Mouse (Mus musculus) embryonic facial prominence, embryonic 11.5 days (tissue): ENCODE measurements around the gene Msx1. TPM values are rescaled to one million over a fixed set of nuclear protein-coding genes. Genes with fewer than 3 reads are reported as not detected.
A peak's percentile ranks its signal among the peaks of the same experiment; 100 is the strongest.

Experiments
- ATAC-seq: fragments of 200-750 bp; cut with Nextera tagmentation; replicated peaks from 2 replicates; pipeline ENCODE4 v1.8.0; 2017; ENCODE audit warnings: low read depth; ENCODE audit not compliant: insufficient number of reproducible peaks, low FRiP score, low TSS enrichment
- DNase-seq: peaks from one replicate; pipeline ENCODE4 v3.0.0-alpha.2; 2015; ENCODE audit warnings: low spot score
- H3K27ac ChIP-seq: fragments of 300-500 bp; sonication (generic); replicated peaks from 2 replicates; pipeline ENCODE4 v1.5.1; 2014; ENCODE audit warnings: mild to moderate bottlenecking, low read depth, low read length, control low read depth
- H3K27me3 ChIP-seq: fragments of 300-500 bp; sonication (generic); 2 replicates; pipeline ENCODE4 v1.6.1; 2014; ENCODE audit warnings: mild to moderate bottlenecking, low read length, moderate library complexity, mixed read lengths; ENCODE audit not compliant: control insufficient read depth, insufficient read depth
- H3K36me3 ChIP-seq: fragments of 300-500 bp; sonication (generic); replicated peaks from 2 replicates; pipeline ENCODE4 v1.6.1; 2014; ENCODE audit warnings: low read depth, mild to moderate bottlenecking, low read length, moderate library complexity, mixed read lengths; ENCODE audit not compliant: control insufficient read depth, insufficient read depth
- H3K4me1 ChIP-seq: fragments of 300-500 bp; sonication (generic); 2 replicates; pipeline ENCODE4 v1.6.1; 2014; ENCODE audit warnings: low read length, mixed read lengths; ENCODE audit not compliant: control insufficient read depth, insufficient read depth
- H3K4me2 ChIP-seq: fragments of 300-500 bp; sonication (generic); 2 replicates; pipeline ENCODE4 v1.6.1; 2014; ENCODE audit warnings: low read depth, mild to moderate bottlenecking, control low read depth, low read length, moderate library complexity
- H3K4me3 ChIP-seq: fragments of 300-500 bp; sonication (generic); 2 replicates; pipeline ENCODE4 v1.5.1; 2014; ENCODE audit warnings: low read depth, low read length, control low read depth
- H3K9ac ChIP-seq: fragments of 300-500 bp; sonication (generic); replicated peaks from 2 replicates; pipeline ENCODE4 v1.6.1; 2014; ENCODE audit warnings: mild to moderate bottlenecking, control low read depth, low read length
- H3K9me3 ChIP-seq: fragments of 300-500 bp; sonication (generic); replicated peaks from 2 replicates; pipeline ENCODE4 v1.6.1; 2016; ENCODE audit warnings: mild to moderate bottlenecking, low read length, inconsistent platforms, mixed read lengths; ENCODE audit not compliant: control insufficient read depth
- WGBS: fragments of 180-500 bp; shearing (Covaris S2); extraction: QIAGEN DNeasy Blood & Tissue Kit; methylation state at CpG from one replicate; pipeline ENCODE4 v1.1.7; 2014; 5-methylcytosine and 5-hydroxymethylcytosine counted together
- polyA plus RNA-seq: library from polyadenylated mRNA; unstranded; fragments of >200 nt; fragmentation: Nextera tagmentation; extraction: Ambion mirVana; gene quantifications from 2 replicates; pipeline ENCODE4 v1.2.1, GENCODE M21; 2014

Msx1 gene
- polyA plus RNA-seq, 1 experiment from 2014 or later: 330 TPM

DNA sequence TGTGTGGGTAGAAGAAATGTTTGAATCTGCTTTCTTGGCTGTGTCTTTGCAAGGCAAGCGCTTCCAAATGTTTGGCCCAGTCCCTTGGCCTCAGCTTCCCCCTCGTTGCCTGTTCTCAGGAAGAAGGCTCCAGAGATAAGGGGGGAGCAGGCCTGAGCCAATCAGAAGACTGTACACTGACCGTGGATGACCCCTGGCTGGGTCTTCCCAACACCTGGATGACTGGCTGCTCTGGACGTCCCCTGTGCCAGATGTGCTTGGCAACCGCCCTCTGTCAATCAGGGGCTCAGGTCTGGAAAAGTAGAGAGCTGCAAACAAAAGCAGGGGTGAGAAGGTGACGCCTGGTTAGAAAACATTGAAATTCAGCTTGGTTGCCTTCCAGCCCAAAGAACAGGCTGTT lies 27.1 kb downstream of the Msx1 start:
- Histone ChIP-seq H3K9me3 (no peaks in the 10 kb centered on the region), H3K4me2 (no peak overlapping the region), H3K36me3 (no peaks in the 10 kb centered on the region), H3K9ac (no peak overlapping the region), H3K4me3 (no peak overlapping the region), H3K27ac (no peak overlapping the region), H3K4me1 (no peaks in the 10 kb centered on the region), H3K27me3 (no peaks in the 10 kb centered on the region)
- 73% methylated on average over 6 of the region's 6 CpGs for WGBS
- ATAC-seq (no peak), DNase-seq (no peak)

DNA sequence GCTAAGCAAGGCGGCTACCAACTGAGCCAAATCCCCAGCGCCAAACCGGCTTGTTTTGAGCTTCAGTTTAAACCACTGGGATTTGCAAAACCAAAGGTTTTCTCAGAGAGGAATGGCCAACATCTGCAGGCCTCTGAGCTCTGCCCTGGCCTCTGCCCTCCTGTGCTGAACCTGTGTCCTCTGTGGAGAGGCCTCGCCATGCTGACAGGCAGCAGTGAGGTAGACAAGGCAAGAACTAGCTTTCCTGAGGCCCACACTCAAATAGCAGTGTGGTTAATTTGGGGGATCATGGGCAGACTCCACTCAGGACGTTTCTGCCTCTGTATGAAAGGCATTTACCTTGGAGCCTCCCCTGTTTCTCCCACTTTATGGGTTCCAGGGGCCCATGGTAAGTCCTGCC lies 27.6 kb downstream of the Msx1 start:
- H3K27ac ChIP-seq: no peak overlapping the region

DNA sequence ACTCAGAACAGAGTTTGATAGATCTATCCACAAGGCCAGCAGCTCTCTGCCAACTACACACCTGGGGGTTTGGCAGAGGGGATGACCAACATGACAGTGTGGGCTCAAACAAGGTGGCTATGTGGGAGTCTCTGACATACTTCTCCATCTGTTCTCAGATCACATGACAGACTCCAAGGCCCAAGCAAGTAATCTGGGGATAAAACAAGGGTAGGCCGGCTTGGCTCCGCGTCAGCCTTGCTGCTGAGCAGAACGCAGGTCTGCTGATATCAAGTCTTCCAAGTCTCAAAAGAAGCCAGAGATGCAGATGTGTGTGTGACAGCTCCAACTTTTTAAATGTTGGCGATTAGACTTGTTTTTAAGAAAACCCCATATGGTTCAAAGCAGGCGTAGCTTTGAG lies 28.7 kb downstream of the Msx1 start:
- H3K27me3 ChIP-seq: no peaks in the 10 kb centered on the region
- WGBS: 94% methylated on average over 6 of the region's 6 CpGs
- no peak overlapping the region for H3K27ac ChIP-seq
- H3K36me3 ChIP-seq: no peaks in the 10 kb centered on the region
- DNase-seq (no peak), ATAC-seq (no peak)
- no peak overlapping the region for H3K4me2 ChIP-seq
- H3K4me1 ChIP-seq: no peaks in the 10 kb centered on the region
- no peaks in the 10 kb centered on the region for H3K9me3 ChIP-seq
- no peak overlapping the region for H3K9ac ChIP-seq
- no peak overlapping the region for H3K4me3 ChIP-seq

More for the DNA sequence above, 27.6 kb downstream of the Msx1 start:
- Histone ChIP-seq H3K27me3 (no peaks in the 10 kb centered on the region), H3K36me3 (no peaks in the 10 kb centered on the region), H3K9ac (no peak overlapping the region), H3K9me3 (no peaks in the 10 kb centered on the region), H3K4me2 (no peak overlapping the region), H3K4me3 (no peak overlapping the region), H3K4me1 (no peaks in the 10 kb centered on the region)
- DNase-seq (no peak), ATAC-seq (no peak)
- 66% methylated on average over 5 of the region's 5 CpGs for WGBS

GRCm38 (mm10) chr5:37792154-37792553 lies 32.2 kb downstream of the Msx1 start:
- no peaks in the 10 kb centered on the region for H3K27me3 ChIP-seq
- DNase-seq (no peak), ATAC-seq (no peak)
- WGBS: 54% methylated on average over 5 of the region's 5 CpGs
- no peak overlapping the region for H3K9ac ChIP-seq
- H3K36me3 ChIP-seq: no peaks in the 10 kb centered on the region
- H3K27ac ChIP-seq: no peak overlapping the region
- H3K4me1 ChIP-seq: no peaks in the 10 kb centered on the region
- no peaks in the 10 kb centered on the region for H3K9me3 ChIP-seq
- no peak overlapping the region for H3K4me3 ChIP-seq
- no peak overlapping the region for H3K4me2 ChIP-seq

- DNase-seq (no peak), ATAC-seq (no peak)
- Histone ChIP-seq H3K4me1 (no peaks in the 10 kb centered on the region), H3K36me3 (no peaks in the 10 kb centered on the region), H3K27ac (no peak overlapping the region), H3K4me3 (no peak overlapping the region), H3K9ac (no peak overlapping the region), H3K27me3 (no peaks in the 10 kb centered on the region), H3K9me3 (no peaks in the 10 kb centered on the region), H3K4me2 (no peak overlapping the region)
- WGBS: 68% methylated on average over 9 of the region's 9 CpGs
Observed at GRCm38 (mm10) chr5:37784847-37785391, 39.5 kb downstream of the Msx1 start.

GRCm38 (mm10) chr5:37783306-37783705 lies 41.1 kb downstream of the Msx1 start:
- ATAC-seq: no peak

DNA sequence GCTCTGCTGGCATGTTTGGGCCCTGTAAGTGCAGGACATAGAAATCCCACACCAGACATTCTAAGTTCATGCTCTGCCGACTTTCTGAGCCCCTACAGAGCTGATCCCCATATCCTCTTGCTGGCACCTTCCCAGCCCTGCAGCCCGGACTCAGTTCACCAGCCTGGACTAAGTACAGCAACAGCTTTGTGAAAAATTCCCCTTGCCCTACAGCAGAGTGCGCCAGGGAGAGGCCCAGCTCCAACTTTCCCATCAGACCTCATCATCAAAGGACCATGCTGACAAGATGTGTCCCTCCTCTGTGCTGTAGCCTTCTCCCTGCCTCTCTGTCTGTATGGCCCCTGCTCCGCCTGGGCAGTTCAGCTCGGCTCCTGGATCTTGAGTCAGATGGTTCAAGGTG lies 48.7 kb downstream of the Msx1 start:
- 45% methylated on average over 5 of the region's 5 CpGs for WGBS

More at GRCm38 (mm10) chr5:37783306-37783705, 41.1 kb downstream of the Msx1 start:
- H3K36me3 ChIP-seq: no peaks in the 10 kb centered on the region
- H3K27ac ChIP-seq: no peak overlapping the region
- H3K9me3 ChIP-seq: no peaks in the 10 kb centered on the region
- no peaks in the 10 kb centered on the region for H3K4me1 ChIP-seq
- H3K4me2 ChIP-seq: no peak overlapping the region
- no peak overlapping the region for H3K4me3 ChIP-seq
- DNase-seq: peak; percentile 21
- no peaks in the 10 kb centered on the region for H3K27me3 ChIP-seq
- H3K9ac ChIP-seq: no peak overlapping the region
- WGBS: 59% methylated on average over 8 of the region's 8 CpGs

DNA sequence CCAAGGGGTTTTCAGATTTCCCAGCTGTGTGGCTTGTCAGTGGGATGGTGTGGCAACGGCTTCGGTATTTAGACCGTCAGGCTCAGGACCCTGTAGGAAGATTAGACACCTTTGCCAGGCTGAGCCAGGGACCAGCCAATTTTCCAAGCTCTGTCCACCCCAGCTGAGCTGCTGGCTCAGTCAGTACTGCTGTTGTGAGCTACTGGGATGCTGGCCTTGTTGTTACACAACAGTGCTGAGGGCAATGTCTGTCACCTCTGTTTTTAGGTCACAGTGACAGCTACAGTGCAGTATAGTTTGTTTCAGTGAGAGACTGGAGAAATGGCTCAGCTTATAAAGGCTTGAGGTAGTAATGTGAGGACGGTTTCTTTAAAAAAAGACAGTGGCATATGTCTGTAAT lies 50.4 kb downstream of the Msx1 start:
- no peaks in the 10 kb centered on the region for H3K4me1 ChIP-seq
- H3K9me3 ChIP-seq: no peaks in the 10 kb centered on the region
- no peak overlapping the region for H3K27ac ChIP-seq
- H3K27me3 ChIP-seq: no peaks in the 10 kb centered on the region
- H3K4me3 ChIP-seq: no peak overlapping the region
- 0 out of 2 replicates have a peak overlapping the region, but pooled peaks have one; percentile 6 for H3K9ac ChIP-seq
- DNase-seq (no peak), ATAC-seq (no peak)
- WGBS: 64% methylated on average over 4 of the region's 4 CpGs
- no peaks in the 10 kb centered on the region for H3K36me3 ChIP-seq
- no peak overlapping the region for H3K4me2 ChIP-seq

More for the DNA sequence above, 48.7 kb downstream of the Msx1 start:
- Histone ChIP-seq H3K9me3 (no peaks in the 10 kb centered on the region), H3K4me3 (no peak overlapping the region), H3K36me3 (no peaks in the 10 kb centered on the region), H3K4me1 (no peaks in the 10 kb centered on the region), H3K27ac (no peak overlapping the region), H3K4me2 (no peak overlapping the region), H3K27me3 (no peaks in the 10 kb centered on the region), H3K9ac (no peak overlapping the region)
- DNase-seq (no peak), ATAC-seq (no peak)
